Mouse (Mus musculus) CH12.LX (cell line): ENCODE results near the gene Pirt.

Experiments used
- CTCF ChIP-seq, 2 experiments: IDR thresholded peaks in 1 of 2; conservative IDR thresholded peaks in 1 of 2; 2 replicates each; pipeline ENCODE4 v1.5.1; 2011 to 2012; ENCODE audit warnings: low read depth in 2 of 2, low read length in 2 of 2, improper control_type of control experiment in 1 of 2, inconsistent platforms in 1 of 2, mild to moderate bottlenecking in 1 of 2, moderate library complexity in 1 of 2
- HCFC1 ChIP-seq: IDR thresholded peaks from 2 replicates; pipeline ENCODE4 v1.6.1; 2012; ENCODE audit warnings: low read depth, mild to moderate bottlenecking, inconsistent platforms, low read length, improper control_type of control experiment
- KAT2A ChIP-seq: IDR thresholded peaks from 2 replicates; pipeline ENCODE4 v1.6.1; 2012; ENCODE audit warnings: low read length, improper control_type of control experiment, inconsistent platforms; ENCODE audit not compliant: insufficient replicate concordance
- MAX ChIP-seq: IDR thresholded peaks from 2 replicates; pipeline ENCODE4 v1.6.1; 2011; ENCODE audit warnings: low read length, improper control_type of control experiment
- MXI1 ChIP-seq: IDR thresholded peaks from 2 replicates; pipeline ENCODE4 v1.6.1; 2011; ENCODE audit warnings: mild to moderate bottlenecking, low read depth, low read length, improper control_type of control experiment
- ZKSCAN1 ChIP-seq: IDR thresholded peaks from 2 replicates; pipeline ENCODE4 v1.6.1; 2012; ENCODE audit warnings: low read depth, inconsistent platforms, low read length, improper control_type of control experiment, borderline replicate concordance
- ZMIZ1 ChIP-seq: IDR thresholded peaks from 2 replicates; pipeline ENCODE4 v1.6.1; 2012; ENCODE audit warnings: low read depth, mild to moderate bottlenecking, inconsistent platforms, low read length, improper control_type of control experiment
- ZNF384 ChIP-seq: IDR thresholded peaks from 2 replicates; pipeline ENCODE4 v1.6.1; 2012; ENCODE audit warnings: low read depth, low read length, improper control_type of control experiment, inconsistent platforms

DNA sequence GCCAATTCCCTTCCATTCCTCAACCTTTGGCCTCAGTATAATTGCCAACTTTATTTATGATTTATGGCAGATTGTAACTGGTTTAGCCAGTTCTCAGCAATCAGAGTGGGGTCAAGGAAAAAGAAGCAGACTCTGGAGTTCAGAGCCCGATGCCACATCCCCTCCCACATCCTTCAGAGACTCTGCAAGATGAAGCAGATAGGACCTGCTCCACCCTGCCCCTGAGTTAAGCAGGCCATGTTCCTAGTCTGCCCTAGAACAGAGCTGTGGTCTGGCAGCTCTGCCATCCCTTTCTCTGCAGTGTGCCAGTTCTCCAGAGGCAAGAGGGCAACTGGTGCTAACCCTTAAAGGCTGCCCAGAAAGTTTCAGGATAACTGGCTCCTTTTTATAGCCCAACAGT lies 49.0 kb downstream of the Pirt start:
- TF ChIP-seq CTCF (conservative IDR thresholded peaks at IDR 0.05 in 1 of 2, IDR thresholded peaks at IDR 0.05 in 1 of 2; ENCODE audit: low read depth in 2 of 2, low read length in 2 of 2) (no peak), ZKSCAN1 (no peak), MXI1 (no peak), KAT2A (no peak), MAX (no peak), HCFC1 (no peak), ZNF384 (no peak), ZMIZ1 (no peak)
